Mouse (Mus musculus) MEL (cell line): ENCODE measurements around the gene Uqcc1.

Experiments
- CTCF ChIP-seq, 3 experiments: IDR thresholded peaks in 2 of 3; conservative IDR thresholded peaks in 1 of 3; 2 replicates each; pipeline ENCODE4 v1.5.1; 2011 to 2012; ENCODE audit warnings: low read length in 3 of 3, low read depth in 2 of 3, mild to moderate bottlenecking in 2 of 3, improper control_type of control experiment in 1 of 3, inconsistent platforms in 1 of 3, mixed read lengths in 1 of 3, moderate library complexity in 1 of 3; ENCODE audit not compliant: control insufficient read depth in 1 of 3, insufficient read depth in 1 of 3, poor library complexity in 1 of 3, severe bottlenecking in 1 of 3
- ELF1 ChIP-seq: IDR thresholded peaks from 2 replicates; pipeline ENCODE4 v1.6.1; 2014; ENCODE audit warnings: low read depth, mild to moderate bottlenecking, inconsistent platforms, low read length, improper control_type of control experiment, moderate library complexity
- EP300 ChIP-seq, 2 experiments: IDR thresholded peaks; 2 replicates each; pipeline ENCODE4 v1.6.1; 2011; ENCODE audit warnings: improper control_type of control experiment in 2 of 2, low read length in 2 of 2, low read depth in 1 of 2, mild to moderate bottlenecking in 1 of 2
- MAFK ChIP-seq: IDR thresholded peaks from 2 replicates; pipeline ENCODE4 v1.6.1; 2011; ENCODE audit warnings: low read depth, mild to moderate bottlenecking, low read length, improper control_type of control experiment, borderline replicate concordance
- MAX ChIP-seq: IDR thresholded peaks from 2 replicates; pipeline ENCODE4 v1.6.1; 2011; ENCODE audit warnings: low read length, improper control_type of control experiment
- MXI1 ChIP-seq: IDR thresholded peaks from 2 replicates; pipeline ENCODE4 v1.6.1; 2011; ENCODE audit warnings: mild to moderate bottlenecking, low read depth, low read length, improper control_type of control experiment
- POLR2A ChIP-seq, 2 experiments: IDR thresholded peaks; 2 replicates each; pipeline ENCODE4 v1.6.1; 2011 to 2012; ENCODE audit warnings: low read length in 2 of 2, mild to moderate bottlenecking in 2 of 2, control low read depth in 1 of 2, improper control_type of control experiment in 1 of 2, low read depth in 1 of 2, moderate library complexity in 1 of 2; ENCODE audit not compliant: control insufficient read depth in 1 of 2, insufficient read depth in 1 of 2, poor library complexity in 1 of 2
- SIN3A ChIP-seq: IDR thresholded peaks from 2 replicates; pipeline ENCODE4 v1.6.1; 2012; ENCODE audit warnings: low read length, improper control_type of control experiment, inconsistent platforms
- TCF12 ChIP-seq: IDR thresholded peaks from 2 replicates; pipeline ENCODE4 v1.6.1; 2014; ENCODE audit warnings: low read depth, mild to moderate bottlenecking, inconsistent platforms, low read length, improper control_type of control experiment, moderate library complexity
- ZC3H11A ChIP-seq: IDR thresholded peaks from 2 replicates; pipeline ENCODE4 v1.6.1; 2012; ENCODE audit warnings: low read depth, mild to moderate bottlenecking, inconsistent platforms, low read length, improper control_type of control experiment

GRCm38 (mm10) chr2:155823722-155824121 lies 106.4 kb downstream of the Uqcc1 start:
- TF ChIP-seq CTCF (IDR thresholded peaks at IDR 0.05 in 2 of 3, conservative IDR thresholded peaks at IDR 0.05 in 1 of 3; ENCODE audit: control insufficient read depth in 1 of 3, insufficient read depth in 1 of 3, low read depth in 2 of 3, low read length in 3 of 3, poor library complexity in 1 of 3, severe bottlenecking in 1 of 3): no peak
- TF ChIP-seq TCF12: no peak
- TF ChIP-seq MAFK: no peak
- TF ChIP-seq POLR2A (IDR thresholded peaks at IDR 0.05; ENCODE audit: control insufficient read depth in 1 of 2, insufficient read depth in 1 of 2, low read depth in 1 of 2, low read length in 2 of 2, poor library complexity in 1 of 2): no peak
- no peak for TF ChIP-seq ELF1
- no peak for TF ChIP-seq MAX
- TF ChIP-seq SIN3A: no peak
- no peak for TF ChIP-seq EP300 (IDR thresholded peaks at IDR 0.05; ENCODE audit: low read depth in 1 of 2, low read length in 2 of 2)
- TF ChIP-seq MXI1: no peak
- no peak for TF ChIP-seq ZC3H11A
